Mouse (Mus musculus) myocyte (in vitro differentiated cells): ENCODE measurements around the gene Fam57a. TPM values are rescaled to one million over a fixed set of nuclear protein-coding genes. Genes with fewer than 3 reads are reported as not detected.

Source experiments
- H3K27me3 ChIP-seq: one replicate; pipeline ENCODE4 v1.6.1; 2011; ENCODE audit not compliant: control insufficient read depth, insufficient read depth, insufficient read length
- H3K36me3 ChIP-seq: one replicate; pipeline ENCODE4 v1.6.1; 2011; ENCODE audit not compliant: control insufficient read depth, insufficient read depth
- H3K4me2 ChIP-seq: one replicate; pipeline ENCODE4 v1.6.1; 2011; ENCODE audit warnings: low read depth, control low read depth
- H3K4me3 ChIP-seq: one replicate; pipeline ENCODE4 v1.5.1; 2011; ENCODE audit warnings: mild to moderate bottlenecking, control low read depth, moderate library complexity
- H3K79me2 ChIP-seq: one replicate; pipeline ENCODE4 v1.6.1; 2011; ENCODE audit not compliant: control insufficient read depth, insufficient read depth
- H3ac ChIP-seq: one replicate; pipeline ENCODE4 v1.6.1; 2011; ENCODE audit not compliant: control insufficient read depth, insufficient read length
- CEBPB ChIP-seq: IDR thresholded peaks from 2 replicates; pipeline ENCODE4 v1.6.1; 2011; ENCODE audit warnings: mild to moderate bottlenecking, moderate library complexity; ENCODE audit not compliant: poor library complexity, insufficient read depth, severe bottlenecking
- E2F4 ChIP-seq: IDR thresholded peaks from one replicate; pipeline ENCODE4 v1.6.1; 2011; ENCODE audit warnings: mild to moderate bottlenecking, control low read depth, moderate library complexity; ENCODE audit not compliant: insufficient read depth
- MAX ChIP-seq: IDR thresholded peaks from one replicate; pipeline ENCODE4 v1.6.1; 2011; ENCODE audit warnings: low read depth, mild to moderate bottlenecking, control low read depth
- MYOD1 ChIP-seq, 3 experiments: IDR thresholded peaks; one replicate each; pipeline ENCODE4 v1.6.1; 2011; ENCODE audit warnings: control low read depth in 2 of 3, low read depth in 2 of 3, mild to moderate bottlenecking in 2 of 3, moderate library complexity in 1 of 3; ENCODE audit not compliant: insufficient read length in 2 of 3, control insufficient read depth in 1 of 3
- MYOG ChIP-seq, 3 experiments: IDR thresholded peaks; one replicate each; pipeline ENCODE4 v1.6.1; 2011; ENCODE audit warnings: control low read depth in 2 of 3, low read depth in 2 of 3, mild to moderate bottlenecking in 2 of 3; ENCODE audit not compliant: insufficient read length in 2 of 3, control insufficient read depth in 1 of 3, insufficient read depth in 1 of 3
- POLR2A ChIP-seq: IDR thresholded peaks from one replicate; pipeline ENCODE4 v1.6.1; 2011; ENCODE audit warnings: low read depth, mild to moderate bottlenecking, control low read depth, moderate library complexity; ENCODE audit not compliant: insufficient read length
- POLR2AphosphoS2 ChIP-seq: IDR thresholded peaks from one replicate; pipeline ENCODE4 v1.6.1; 2011; ENCODE audit warnings: low read depth, control low read depth; ENCODE audit not compliant: insufficient read length
- REST ChIP-seq: IDR thresholded peaks from one replicate; pipeline ENCODE4 v1.6.1; 2011; ENCODE audit warnings: mild to moderate bottlenecking, control low read depth, moderate library complexity; ENCODE audit not compliant: insufficient read depth, insufficient read length
- SRF ChIP-seq: IDR thresholded peaks from one replicate; pipeline ENCODE4 v1.6.1; 2011; ENCODE audit warnings: low read depth; ENCODE audit not compliant: control insufficient read depth, insufficient read length
- TCF12 ChIP-seq: IDR thresholded peaks from one replicate; pipeline ENCODE4 v1.6.1; 2011; ENCODE audit warnings: mild to moderate bottlenecking, control low read depth; ENCODE audit not compliant: poor library complexity, insufficient read depth, severe bottlenecking
- TCF3 ChIP-seq: IDR thresholded peaks from one replicate; pipeline ENCODE4 v1.6.1; 2011; ENCODE audit warnings: low read depth, control low read depth; ENCODE audit not compliant: insufficient read length
- USF1 ChIP-seq: IDR thresholded peaks from one replicate; pipeline ENCODE4 v1.6.1; 2011; ENCODE audit warnings: low read depth, mild to moderate bottlenecking, control low read depth, moderate library complexity
- polyA plus RNA-seq: library from polyadenylated mRNA; unstranded; fragments of >200 nt; fragmentation: generic; extraction: Trizol; gene quantifications from one replicate; pipeline ENCODE4 v1.2.1, GENCODE M21; 2012; ENCODE audit warnings: missing spikeins

The Fam57a gene
- polyA plus RNA-seq, 1 experiment, result 10.0 TPM

DNA sequence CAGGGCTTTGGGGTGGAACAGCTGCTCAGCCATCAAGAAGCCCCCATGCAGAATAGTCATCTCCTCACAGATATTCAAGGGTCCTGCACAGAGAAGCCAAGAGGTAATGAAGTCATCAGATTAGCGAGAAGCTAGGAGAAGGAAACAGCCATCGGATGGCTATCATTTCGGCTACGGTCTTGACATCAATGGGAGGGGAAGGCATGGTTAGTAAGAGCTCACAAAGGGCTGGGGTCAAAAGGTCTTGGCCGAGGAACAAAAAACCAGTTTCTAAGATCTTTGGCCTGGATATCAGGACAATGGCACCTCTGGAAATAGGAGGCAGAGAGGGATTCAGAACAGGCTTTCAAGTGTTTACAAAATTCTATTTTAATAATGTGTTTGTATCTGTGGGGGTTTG, 34.4 kb downstream of the Fam57a start:
- no peaks in the 10 kb centered on the region for H3K27me3 ChIP-seq
- H3K4me3 ChIP-seq, result no peak overlapping the region
- no peak for TF ChIP-seq MYOG (IDR thresholded peaks at IDR 0.05; ENCODE audit: control insufficient read depth in 1 of 3, insufficient read depth in 1 of 3, insufficient read length in 2 of 3, low read depth in 2 of 3)
- TF ChIP-seq REST, result no peak
- TF ChIP-seq POLR2AphosphoS2, result no peak
- no peak for TF ChIP-seq TCF12
- TF ChIP-seq CEBPB, result no peak
- no peak for TF ChIP-seq TCF3
- no peak for TF ChIP-seq POLR2A
- TF ChIP-seq SRF, result no peak
- no peak for TF ChIP-seq USF1
- no peak for TF ChIP-seq MAX
- no peak for TF ChIP-seq E2F4
- no peak for TF ChIP-seq MYOD1 (IDR thresholded peaks at IDR 0.05; ENCODE audit: control insufficient read depth in 1 of 3, insufficient read length in 2 of 3, low read depth in 2 of 3)
- H3ac ChIP-seq, result no peak overlapping the region
- H3K36me3 ChIP-seq, result peaks cover 5% of the 10 kb centered on the region
- peaks cover 12% of the 10 kb centered on the region for H3K79me2 ChIP-seq
- H3K4me2 ChIP-seq, result no peak overlapping the region

GRCm38 (mm10) chr11:76215011-76215410, 35.5 kb downstream of the Fam57a start:
- Histone ChIP-seq H3K4me3 (no peak overlapping the region), H3K4me2 (no peak overlapping the region), H3K79me2 (peaks cover 12% of the 10 kb centered on the region), H3K36me3 (peaks cover 5% of the 10 kb centered on the region), H3ac (no peak overlapping the region), H3K27me3 (no peaks in the 10 kb centered on the region)
- TF ChIP-seq POLR2A (no peak), MYOG (IDR thresholded peaks at IDR 0.05; ENCODE audit: control insufficient read depth in 1 of 3, insufficient read depth in 1 of 3, insufficient read length in 2 of 3, low read depth in 2 of 3) (no peak), E2F4 (no peak), MYOD1 (IDR thresholded peaks at IDR 0.05; ENCODE audit: control insufficient read depth in 1 of 3, insufficient read length in 2 of 3, low read depth in 2 of 3) (no peak), USF1 (no peak), POLR2AphosphoS2 (no peak), TCF3 (no peak), CEBPB (no peak), TCF12 (no peak), SRF (no peak), REST (no peak), MAX (no peak)

DNA sequence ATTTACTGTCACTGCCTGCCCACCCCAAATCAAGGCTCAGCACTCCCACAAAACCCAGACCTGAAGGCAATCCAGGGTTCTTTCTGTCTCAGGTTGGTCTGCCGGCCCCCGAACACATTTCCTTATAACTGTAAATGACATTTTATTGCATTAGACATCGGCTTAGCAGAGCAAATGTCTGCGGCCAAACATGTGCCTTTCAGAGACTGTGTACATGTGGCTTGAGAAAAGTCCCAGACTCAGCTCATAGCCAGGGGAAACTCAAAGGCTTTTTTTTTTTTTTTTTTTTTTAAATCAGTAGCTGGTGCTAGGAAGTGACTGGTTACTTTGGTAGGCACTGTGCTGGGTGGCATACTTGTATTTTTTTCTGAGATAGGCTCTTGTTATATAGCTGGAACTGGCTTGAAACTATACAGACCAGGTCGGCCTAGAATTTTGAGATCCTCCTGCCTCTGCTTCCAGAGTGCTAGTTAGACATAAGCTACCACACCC, 36.6 kb downstream of the Fam57a start:
- peak overlapping the region; percentile 93 for H3K4me2 ChIP-seq
- peaks cover 5% of the 10 kb centered on the region for H3K36me3 ChIP-seq
- H3ac ChIP-seq, result no peak overlapping the region
- H3K27me3 ChIP-seq, result no peaks in the 10 kb centered on the region
- TF ChIP-seq MYOD1 (IDR thresholded peaks at IDR 0.05; ENCODE audit: control insufficient read depth in 1 of 3, insufficient read length in 2 of 3, low read depth in 2 of 3) (no peak), POLR2AphosphoS2 (no peak), USF1 (no peak), MYOG (IDR thresholded peaks at IDR 0.05; ENCODE audit: control insufficient read depth in 1 of 3, insufficient read depth in 1 of 3, insufficient read length in 2 of 3, low read depth in 2 of 3) (no peak), SRF (no peak), REST (no peak), CEBPB (no peak), TCF3 (no peak), POLR2A (no peak)
- peaks cover 12% of the 10 kb centered on the region for H3K79me2 ChIP-seq
- peak overlapping the region; percentile 88 for H3K4me3 ChIP-seq

DNA sequence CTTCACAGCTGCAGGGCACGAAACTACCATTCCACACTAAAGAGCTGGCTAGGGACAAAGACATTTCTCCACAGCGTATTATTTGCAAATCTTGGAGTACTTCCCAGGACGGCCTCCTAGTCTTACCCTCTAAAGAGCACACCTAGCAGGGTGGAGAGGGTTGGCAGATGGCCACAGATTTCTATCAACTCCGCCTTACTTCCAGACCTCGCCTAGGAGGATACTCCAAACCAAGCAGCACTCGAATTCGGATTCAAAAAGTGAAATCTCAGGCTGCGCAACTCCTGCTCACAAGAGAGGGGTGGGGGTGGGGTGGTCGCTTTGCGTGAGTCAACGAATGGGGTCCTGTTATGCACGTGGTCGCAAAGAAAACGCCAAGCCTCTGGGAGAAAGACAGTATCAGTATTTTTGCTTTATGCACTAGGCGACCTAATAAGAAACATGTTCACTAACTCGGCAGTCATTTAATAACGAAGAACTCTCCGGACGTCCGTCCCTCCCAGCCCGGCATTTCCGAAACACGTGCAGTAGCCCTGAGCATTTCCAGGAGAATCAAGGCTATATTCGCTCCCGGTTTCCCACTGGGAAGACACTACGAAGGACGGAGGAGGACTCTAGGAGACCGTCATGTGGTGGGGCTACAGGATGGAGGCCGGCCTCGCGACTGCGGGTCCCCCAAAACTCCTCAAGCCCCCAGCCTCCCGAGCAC, 37.4 kb downstream of the Fam57a start:
- H3K4me2 ChIP-seq, result peak overlapping the region; percentile 93
- peak overlapping the region; percentile 10 for H3ac ChIP-seq
- peak overlapping the region; percentile 88 for H3K4me3 ChIP-seq
- H3K36me3 ChIP-seq, result peaks cover 5% of the 10 kb centered on the region
- H3K79me2 ChIP-seq, result peaks cover 12% of the 10 kb centered on the region
- TF ChIP-seq POLR2AphosphoS2, result no peak
- TF ChIP-seq SRF, result no peak
- TF ChIP-seq USF1, result peak; percentile 3
- H3K27me3 ChIP-seq, result no peaks in the 10 kb centered on the region

DNA sequence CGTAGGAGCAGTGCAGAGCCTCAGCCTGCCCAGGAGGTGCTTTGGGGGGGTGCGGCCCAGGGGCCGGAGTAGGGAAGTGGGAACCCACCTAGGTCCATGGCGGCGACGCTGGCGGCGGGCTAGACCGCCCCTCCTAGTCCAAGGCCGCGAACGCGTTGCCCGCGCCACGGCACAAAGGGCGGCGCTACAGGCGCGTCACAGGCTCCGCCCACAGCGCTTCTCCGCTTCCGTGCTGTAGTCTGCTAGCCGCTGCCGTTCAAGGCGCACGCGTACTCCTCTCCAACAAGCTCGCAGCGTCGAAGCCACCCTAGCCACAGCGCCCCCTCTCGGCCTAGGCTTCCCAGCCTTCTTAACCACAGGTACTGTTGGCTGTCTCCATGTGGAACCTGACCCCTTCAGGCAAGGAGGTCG, 37.9 kb downstream of the Fam57a start, which contains the start of the genes Dbil5 and Gemin4:
Gene Dbil5 (plus strand): TSS at position 219 of the 411 bp plus-strand sequence.
Gene Gemin4 (minus strand): TSS at position 275 of the 411 bp plus-strand sequence.
- Histone ChIP-seq H3K79me2 (peaks cover 12% of the 10 kb centered on the region), H3K4me2 (peak within 1 kb of the TSS; percentile 93), H3K4me3 (peak within 1 kb of the TSS; percentile 88), H3ac (peak within 1 kb of the TSS; percentile 10), H3K27me3 (no peaks in the 10 kb centered on the region), H3K36me3 (peaks cover 5% of the 10 kb centered on the region)
- TF ChIP-seq CEBPB, result no peak
- peak in 1 of 3 experiments; percentile 38 for TF ChIP-seq MYOD1 (IDR thresholded peaks at IDR 0.05; ENCODE audit: control insufficient read depth in 1 of 3, insufficient read length in 2 of 3, low read depth in 2 of 3)
- TF ChIP-seq TCF3, result no peak
- TF ChIP-seq USF1, result no peak
- peak in 1 of 3 experiments; percentile 22 for TF ChIP-seq MYOG (IDR thresholded peaks at IDR 0.05; ENCODE audit: control insufficient read depth in 1 of 3, insufficient read depth in 1 of 3, insufficient read length in 2 of 3, low read depth in 2 of 3)
- TF ChIP-seq MAX, result peak; percentile 43
- TF ChIP-seq SRF, result no peak
- no peak for TF ChIP-seq REST
- no peak for TF ChIP-seq E2F4
- TF ChIP-seq TCF12, result no peak
- TF ChIP-seq POLR2A, result peak; percentile 100
- TF ChIP-seq POLR2AphosphoS2, result peak; percentile 95
